Mouse (Mus musculus) CH12.LX (cell line): Measurements from ENCODE around the gene Hist1h1t. TPM values are rescaled to one million over a fixed set of nuclear protein-coding genes. Genes with fewer than 3 reads are reported as not detected.
A peak's percentile ranks its signal among the peaks of the same experiment; 100 is the strongest.

ENCODE experiments used
- DNase-seq: peaks from one replicate; pipeline ENCODE4 v3.0.0-alpha.2; 2013; ENCODE audit errors: extremely low read depth
- H3K27ac ChIP-seq: 2 replicates; pipeline ENCODE4 v1.5.1; 2012; ENCODE audit warnings: low read depth, mild to moderate bottlenecking, control low read depth, moderate library complexity; ENCODE audit not compliant: insufficient read depth
- H3K27me3 ChIP-seq: replicated peaks from 2 replicates; pipeline ENCODE3; 2012; ENCODE audit warnings: inconsistent platforms
- H3K36me3 ChIP-seq, 2 experiments: replicated peaks in 1 of 2; 2 replicates each; pipeline versions ENCODE3 to v1.6.1; 2012; ENCODE audit warnings: inconsistent platforms in 1 of 2, low read length in 1 of 2, mild to moderate bottlenecking in 1 of 2, mixed read lengths in 1 of 2, moderate library complexity in 1 of 2; ENCODE audit not compliant: control insufficient read depth in 1 of 2, insufficient read depth in 1 of 2
- H3K4me1 ChIP-seq, 2 experiments: 2 replicates each; pipeline ENCODE4 v1.6.1; 2012; ENCODE audit warnings: inconsistent platforms in 1 of 2, moderate library complexity in 1 of 2; ENCODE audit not compliant: insufficient read depth in 2 of 2, control insufficient read depth in 1 of 2
- H3K4me2 ChIP-seq: 2 replicates; pipeline ENCODE4 v1.6.1; 2012; ENCODE audit warnings: low read depth, mild to moderate bottlenecking, control low read depth; ENCODE audit not compliant: poor library complexity, insufficient read depth, severe bottlenecking
- H3K4me3 ChIP-seq, 3 experiments: fragments of 150-350 bp in 1 of 3; sonication (generic) in 1 of 3; replicated peaks in 1 of 3; 2 replicates each; pipeline versions ENCODE3 to v1.5.1; 2011 to 2012; ENCODE audit warnings: low read depth in 2 of 3, low read length in 2 of 3, mild to moderate bottlenecking in 2 of 3, moderate library complexity in 2 of 3, control low read depth in 1 of 3, improper control_type of control experiment in 1 of 3, inconsistent platforms in 1 of 3, mixed read lengths in 1 of 3; ENCODE audit not compliant: poor library complexity in 1 of 3
- H3K79me2 ChIP-seq: replicated peaks from 2 replicates; pipeline ENCODE4 v1.6.1; 2012; ENCODE audit warnings: mild to moderate bottlenecking, moderate library complexity; ENCODE audit not compliant: control insufficient read depth, poor library complexity, insufficient read depth, severe bottlenecking; ENCODE audit errors: extremely low read depth
- H3K9ac ChIP-seq: 2 replicates; pipeline ENCODE4 v1.6.1; 2012; ENCODE audit warnings: low read depth, mild to moderate bottlenecking, control low read depth, moderate library complexity; ENCODE audit not compliant: insufficient read depth
- H3K9me3 ChIP-seq: replicated peaks from 2 replicates; pipeline ENCODE3; 2012; ENCODE audit warnings: low read length, inconsistent platforms, mixed read lengths
- BHLHE40 ChIP-seq: IDR thresholded peaks from 2 replicates; pipeline ENCODE4 v1.6.1; 2011; ENCODE audit warnings: mild to moderate bottlenecking, low read depth, low read length, improper control_type of control experiment
- CHD1 ChIP-seq: IDR thresholded peaks from 2 replicates; pipeline ENCODE4 v1.6.1; 2012; ENCODE audit warnings: low read depth, low read length, improper control_type of control experiment, inconsistent platforms
- CHD2 ChIP-seq: IDR thresholded peaks from 2 replicates; pipeline ENCODE4 v1.6.1; 2011; ENCODE audit warnings: low read length, improper control_type of control experiment
- CTCF ChIP-seq, 2 experiments: IDR thresholded peaks in 1 of 2; conservative IDR thresholded peaks in 1 of 2; 2 replicates each; pipeline ENCODE4 v1.5.1; 2011 to 2012; ENCODE audit warnings: low read depth in 2 of 2, low read length in 2 of 2, improper control_type of control experiment in 1 of 2, inconsistent platforms in 1 of 2, mild to moderate bottlenecking in 1 of 2, moderate library complexity in 1 of 2
- ELF1 ChIP-seq: IDR thresholded peaks from 2 replicates; pipeline ENCODE4 v1.6.1; 2014; ENCODE audit warnings: low read depth, mild to moderate bottlenecking, inconsistent platforms, low read length, improper control_type of control experiment
- EP300 ChIP-seq: IDR thresholded peaks from 2 replicates; pipeline ENCODE4 v1.6.1; 2011; ENCODE audit warnings: low read length, improper control_type of control experiment
- ETS1 ChIP-seq: conservative IDR thresholded peaks from 2 replicates; pipeline ENCODE4 v1.6.1; 2012; ENCODE audit warnings: low read depth, mild to moderate bottlenecking, inconsistent platforms, low read length, improper control_type of control experiment, moderate library complexity
- GABPA ChIP-seq: IDR thresholded peaks from 2 replicates; pipeline ENCODE4 v1.6.1; 2012; ENCODE audit warnings: low read depth, low read length, improper control_type of control experiment, inconsistent platforms; ENCODE audit not compliant: insufficient replicate concordance
- HCFC1 ChIP-seq: IDR thresholded peaks from 2 replicates; pipeline ENCODE4 v1.6.1; 2012; ENCODE audit warnings: low read depth, mild to moderate bottlenecking, inconsistent platforms, low read length, improper control_type of control experiment
- IRF4 ChIP-seq: IDR thresholded peaks from 2 replicates; pipeline ENCODE4 v1.6.1; 2014; ENCODE audit warnings: low read depth, mild to moderate bottlenecking, inconsistent platforms, low read length, improper control_type of control experiment
- JUN ChIP-seq: IDR thresholded peaks from 2 replicates; pipeline ENCODE4 v1.6.1; 2011; ENCODE audit warnings: low read depth, mild to moderate bottlenecking, low read length, improper control_type of control experiment, moderate library complexity; ENCODE audit not compliant: insufficient read depth
- JUND ChIP-seq: conservative IDR thresholded peaks from 2 replicates; pipeline ENCODE4 v1.6.1; 2011; ENCODE audit warnings: low read depth, low read length, improper control_type of control experiment
- KAT2A ChIP-seq: IDR thresholded peaks from 2 replicates; pipeline ENCODE4 v1.6.1; 2012; ENCODE audit warnings: low read length, improper control_type of control experiment, inconsistent platforms; ENCODE audit not compliant: insufficient replicate concordance
- MAFK ChIP-seq: IDR thresholded peaks from 2 replicates; pipeline ENCODE4 v1.6.1; 2011; ENCODE audit warnings: low read length, improper control_type of control experiment; ENCODE audit not compliant: insufficient replicate concordance
- MAX ChIP-seq: IDR thresholded peaks from 2 replicates; pipeline ENCODE4 v1.6.1; 2011; ENCODE audit warnings: low read length, improper control_type of control experiment
- MAZ ChIP-seq: IDR thresholded peaks from 2 replicates; pipeline ENCODE4 v1.6.1; 2012; ENCODE audit warnings: low read depth, mild to moderate bottlenecking, inconsistent platforms, low read length, improper control_type of control experiment, moderate library complexity
- MEF2A ChIP-seq: IDR thresholded peaks from 2 replicates; pipeline ENCODE4 v1.6.1; 2014; ENCODE audit warnings: low read depth, mild to moderate bottlenecking, inconsistent platforms, low read length, improper control_type of control experiment, borderline replicate concordance
- MXI1 ChIP-seq: IDR thresholded peaks from 2 replicates; pipeline ENCODE4 v1.6.1; 2011; ENCODE audit warnings: mild to moderate bottlenecking, low read depth, low read length, improper control_type of control experiment
- MYC ChIP-seq: IDR thresholded peaks from 2 replicates; pipeline ENCODE4 v1.6.1; 2011; ENCODE audit warnings: low read depth, mild to moderate bottlenecking, improper control_type of control experiment, low read length
- NELFE ChIP-seq: IDR thresholded peaks from 2 replicates; pipeline ENCODE4 v1.6.1; 2011; ENCODE audit warnings: low read depth, low read length, improper control_type of control experiment
- NRF1 ChIP-seq: IDR thresholded peaks from 2 replicates; pipeline ENCODE4 v1.6.1; 2014; ENCODE audit warnings: low read depth, mild to moderate bottlenecking, inconsistent platforms, low read length, improper control_type of control experiment, moderate library complexity
- PAX5 ChIP-seq: IDR thresholded peaks from 2 replicates; pipeline ENCODE4 v1.6.1; 2012; ENCODE audit warnings: low read length, inconsistent platforms, mixed read lengths
- POLR2A ChIP-seq: IDR thresholded peaks from 2 replicates; pipeline ENCODE4 v1.6.1; 2011; ENCODE audit warnings: low read depth, mild to moderate bottlenecking, improper control_type of control experiment, low read length
- POLR2AphosphoS2 ChIP-seq: IDR thresholded peaks from 2 replicates; pipeline ENCODE4 v1.6.1; 2011; ENCODE audit warnings: low read depth, low read length, improper control_type of control experiment
- RAD21 ChIP-seq: IDR thresholded peaks from 2 replicates; pipeline ENCODE4 v1.6.1; 2011; ENCODE audit warnings: low read depth, mild to moderate bottlenecking, low read length, improper control_type of control experiment, moderate library complexity
- RCOR1 ChIP-seq: conservative IDR thresholded peaks from 2 replicates; pipeline ENCODE4 v1.6.1; 2012; ENCODE audit warnings: low read depth, mild to moderate bottlenecking, inconsistent platforms, low read length, improper control_type of control experiment
- SIN3A ChIP-seq: IDR thresholded peaks from 2 replicates; pipeline ENCODE4 v1.6.1; 2012; ENCODE audit warnings: low read length, improper control_type of control experiment, inconsistent platforms
- SMC3 ChIP-seq: IDR thresholded peaks from 2 replicates; pipeline ENCODE4 v1.6.1; 2011; ENCODE audit warnings: low read depth, low read length, improper control_type of control experiment
- TBP ChIP-seq: conservative IDR thresholded peaks from 2 replicates; pipeline ENCODE4 v1.6.1; 2011; ENCODE audit warnings: low read depth, low read length, improper control_type of control experiment
- TCF12 ChIP-seq: IDR thresholded peaks from 2 replicates; pipeline ENCODE4 v1.6.1; 2014; ENCODE audit warnings: low read depth, mild to moderate bottlenecking, inconsistent platforms, low read length, improper control_type of control experiment
- UBTF ChIP-seq: IDR thresholded peaks from 2 replicates; pipeline ENCODE4 v1.6.1; 2012; ENCODE audit warnings: low read depth, mild to moderate bottlenecking, inconsistent platforms, low read length, improper control_type of control experiment, moderate library complexity
- USF1 ChIP-seq: IDR thresholded peaks from 2 replicates; pipeline ENCODE4 v1.6.1; 2014; ENCODE audit warnings: low read depth, mild to moderate bottlenecking, inconsistent platforms, low read length, improper control_type of control experiment
- USF2 ChIP-seq: conservative IDR thresholded peaks from 2 replicates; pipeline ENCODE4 v1.6.1; 2011; ENCODE audit warnings: low read depth, low read length, improper control_type of control experiment
- ZC3H11A ChIP-seq: IDR thresholded peaks from 2 replicates; pipeline ENCODE4 v1.6.1; 2012; ENCODE audit warnings: low read depth, mild to moderate bottlenecking, inconsistent platforms, low read length, improper control_type of control experiment
- ZKSCAN1 ChIP-seq: IDR thresholded peaks from 2 replicates; pipeline ENCODE4 v1.6.1; 2012; ENCODE audit warnings: low read depth, inconsistent platforms, low read length, improper control_type of control experiment, borderline replicate concordance
- ZMIZ1 ChIP-seq: IDR thresholded peaks from 2 replicates; pipeline ENCODE4 v1.6.1; 2012; ENCODE audit warnings: low read depth, mild to moderate bottlenecking, inconsistent platforms, low read length, improper control_type of control experiment
- ZNF384 ChIP-seq: IDR thresholded peaks from 2 replicates; pipeline ENCODE4 v1.6.1; 2012; ENCODE audit warnings: low read depth, low read length, improper control_type of control experiment, inconsistent platforms
- dilution Hi-C: fragments of 300-500 bp; cut with MboI; formaldehyde crosslinking; loops from 2 replicates; pipeline ENCODE4 v1.14.3; 2020; ENCODE audit warnings: low sequenced_read_pairs; ENCODE audit not compliant: extremely low pct_unique_long_range_greater_than_20kb, extremely low pct_ligation_motif_present
- in situ Hi-C: fragments of 300-500 bp; cut with MboI; formaldehyde crosslinking; loops from 3 replicates; pipeline ENCODE4 v1.14.3; 2019; ENCODE audit warnings: low sequenced_read_pairs, low pct_ligation_motif_present, low pct_unique_long_range_greater_than_20kb, mixed read lengths
- polyA plus RNA-seq: library from polyadenylated mRNA; unstranded; fragments of >175 nt; gene quantifications from 2 replicates; pipeline ENCODE4 v1.2.1, GENCODE M21; 2012; ENCODE audit warnings: low read depth; ENCODE audit not compliant: insufficient read length
- total RNA-seq, 2 experiments: library from RNA; depleted of rRNA; stranded (reverse); fragments of 300-350 nt in 1 of 2; fragments of >200 nt in 1 of 2; gene quantifications; 2 replicates each; pipeline ENCODE4 v1.2.3; 2012 to 2014

The Hist1h1t gene
- total and polyA plus RNA-seq, 3 experiments, result 0.38 TPM; not detected in 2

DNA sequence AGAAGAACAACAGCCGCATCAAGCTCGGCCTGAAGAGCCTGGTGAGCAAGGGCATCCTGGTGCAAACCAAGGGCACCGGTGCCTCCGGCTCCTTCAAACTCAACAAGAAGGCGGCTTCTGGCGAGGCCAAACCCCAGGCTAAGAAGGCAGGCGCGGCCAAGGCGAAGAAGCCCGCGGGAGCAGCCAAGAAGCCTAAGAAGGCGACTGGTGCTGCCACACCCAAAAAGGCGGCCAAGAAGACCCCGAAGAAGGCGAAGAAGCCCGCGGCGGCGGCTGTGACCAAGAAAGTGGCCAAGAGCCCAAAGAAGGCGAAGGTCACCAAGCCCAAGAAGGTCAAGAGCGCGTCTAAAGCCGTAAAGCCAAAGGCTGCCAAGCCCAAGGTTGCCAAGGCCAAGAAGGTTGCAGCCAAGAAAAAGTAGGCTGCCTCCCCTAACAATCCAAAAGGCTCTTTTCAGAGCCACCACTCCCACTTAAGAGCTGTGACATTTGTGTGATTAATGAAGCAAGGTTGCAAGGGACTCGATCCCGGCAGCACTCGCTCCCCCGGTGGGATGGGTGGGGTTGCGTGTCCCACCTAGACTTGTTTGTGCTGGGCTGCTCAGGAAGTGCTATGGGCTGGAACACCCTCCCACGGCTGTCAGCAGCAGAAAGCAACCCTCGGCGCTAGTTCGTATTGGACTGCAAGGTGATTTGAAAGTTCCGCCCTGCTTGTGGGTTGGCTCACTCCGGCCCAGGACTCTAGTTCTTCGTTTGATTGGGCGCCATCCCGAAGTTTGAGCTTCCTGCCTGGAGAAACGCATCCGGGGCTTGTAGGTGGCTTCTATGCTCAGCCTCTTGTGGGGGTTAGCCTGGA lies 43.7 kb downstream of the Hist1h1t start:
- in situ Hi-C loops (loop anchor here (5.0 kb wide), 1 partner anchor 37 kb away; no protein-coding TSS in a partner anchor), dilution Hi-C loops (no loop called here)
- no peaks in the 10 kb centered on the region for H3K36me3 ChIP-seq
- H3K27me3 ChIP-seq, result no peaks in the 10 kb centered on the region
- H3K4me1 ChIP-seq, result peaks cover 3 to 29% of the 10 kb centered on the region in 2 experiments; a peak in 3 of 4 replicates
- H3K27ac ChIP-seq, result peak overlapping the region; percentile 95
- peak; percentile 96 for DNase-seq
- H3K79me2 ChIP-seq, result no peaks in the 10 kb centered on the region
- no peaks in the 10 kb centered on the region for H3K9me3 ChIP-seq
- peak overlapping the region; percentile 100 for H3K9ac ChIP-seq
- H3K4me3 ChIP-seq, result peak overlapping the region; percentile 54 to 74 (median 54)
- 0 out of 2 replicates have a peak overlapping the region, but pooled peaks have one; percentile 84 for H3K4me2 ChIP-seq
- TF ChIP-seq MYC (peak; percentile 56; the same call in 1 of the 2 replicates), CTCF (conservative IDR thresholded peaks at IDR 0.05 in 1 of 2, IDR thresholded peaks at IDR 0.05 in 1 of 2; ENCODE audit: low read depth in 2 of 2, low read length in 2 of 2) (no peak), RAD21 (no peak), ETS1 (no peak; the same call in none of the 2 replicates), HCFC1 (peak; percentile 69), NELFE (peak; percentile 90), PAX5 (no peak), ELF1 (peak; percentile 80), ZC3H11A (no peak), MAZ (peak; percentile 65), RCOR1 (peak; percentile 93), POLR2AphosphoS2 (peak; percentile 99), CHD2 (peak; percentile 95), SMC3 (peak; percentile 38), KAT2A (peak; percentile 66; the same call in 1 of the 2 replicates), MAFK (no peak), GABPA (no peak), USF2 (peak; percentile 65), ZKSCAN1 (no peak), NRF1 (peak; percentile 50), JUND (no peak), IRF4 (peak; percentile 71; the same call in 1 of the 2 replicates), MXI1 (peak; percentile 84), MAX (no peak; the same call in 1 of the 2 replicates), BHLHE40 (peak; percentile 52; the same call in 1 of the 2 replicates), USF1 (no peak; the same call in 1 of the 2 replicates), JUN (no peak), TBP (no peak), TCF12 (peak; percentile 44; the same call in 1 of the 2 replicates), ZMIZ1 (peak; percentile 99), MEF2A (0 out of 2 replicates have a peak, but pooled peaks have one; percentile 61), SIN3A (no peak; the same call in none of the 2 replicates), ZNF384 (no peak), EP300 (no peak), CHD1 (no peak; the same call in 1 of the 2 replicates), UBTF (peak; percentile 99), POLR2A (peak; percentile 95)
